In the genomic region with DNA sequence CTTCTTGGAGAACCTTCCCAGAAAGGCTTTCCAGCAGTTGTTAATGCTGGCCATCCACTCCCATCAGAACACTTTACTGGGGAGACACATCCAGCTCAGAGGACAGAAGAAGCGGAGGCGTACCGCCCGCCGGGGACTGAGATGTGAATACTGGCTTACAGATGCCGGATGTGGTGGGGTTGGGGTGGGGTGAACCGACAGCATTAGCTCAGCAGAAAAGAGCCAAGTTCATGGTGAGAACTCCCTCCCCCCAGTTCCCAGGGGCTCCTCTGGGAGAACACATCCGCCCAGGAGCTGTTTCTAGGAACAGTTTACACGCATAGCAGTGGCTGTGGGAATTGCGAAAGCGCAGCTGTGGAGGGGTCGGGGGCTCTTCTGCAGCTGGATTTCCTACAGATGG, we compare ENCODE assay signal across 7 mouse cellular contexts. TPM values are rescaled to one million over a fixed set of nuclear protein-coding genes. Genes with fewer than 3 reads are reported as not detected.
DNase-seq lines count a peak whose midpoint lies in the region; ATAC-seq lines count a peak whose summit lies in the region.

No protein-coding gene starts in this region.

- no peak overlapping the region for H3K4me3 ChIP-seq in hindbrain, embryonic 14.5 days (replicated peaks; ENCODE audit: low read length)
- no peak overlapping the region for H3K4me3 ChIP-seq in hindbrain, embryonic 11.5 days (ENCODE audit: low read depth, low read length)

- H3K36me3 ChIP-seq in hindbrain, embryonic 14.5 days (replicated peaks; ENCODE audit: control insufficient read depth, insufficient read depth), result no peaks in the 10 kb centered on the region
- no peaks in the 10 kb centered on the region for H3K36me3 ChIP-seq in hindbrain, embryonic 11.5 days (ENCODE audit: control insufficient read depth, insufficient read depth, low read length)

- no peak overlapping the region for H3K4me2 ChIP-seq in hindbrain, embryonic 14.5 days (replicated peaks)
- H3K4me2 ChIP-seq in hindbrain, embryonic 11.5 days (replicated peaks; ENCODE audit: low read depth, low read length), result no peak overlapping the region

- ATAC-seq in CD4-positive, CD25-positive, alpha-beta regulatory T cell, adult 4 months, result peak; percentile 79
- peak; percentile 66 for ATAC-seq in activated CD4-positive, CD25-positive, alpha-beta regulatory T cell, adult 4 months
- ATAC-seq in hindbrain, embryonic 14.5 days (ENCODE audit: low FRiP score), result no peak
- no peak for ATAC-seq in hindbrain, embryonic 11.5 days (ENCODE audit: low FRiP score)

- peaks cover 17% of the 10 kb centered on the region; the same call in 1 of the 2 replicates for H3K4me1 ChIP-seq in hindbrain, embryonic 14.5 days (replicated peaks; ENCODE audit: control insufficient read depth, insufficient read depth, low read length)
- peaks cover 8% of the 10 kb centered on the region for H3K4me1 ChIP-seq in hindbrain, embryonic 11.5 days (replicated peaks; ENCODE audit: control insufficient read depth, insufficient read depth, low read length)

- H3K9me3 ChIP-seq in hindbrain, embryonic 14.5 days (ENCODE audit: control insufficient read depth, low read length), result no peaks in the 10 kb centered on the region
- no peaks in the 10 kb centered on the region for H3K9me3 ChIP-seq in hindbrain, embryonic 11.5 days (ENCODE audit: control insufficient read depth, low read length)

- H3K9ac ChIP-seq in hindbrain, embryonic 14.5 days, result no peak overlapping the region
- no peak overlapping the region for H3K9ac ChIP-seq in hindbrain, embryonic 11.5 days (ENCODE audit: low read depth, low read length)

- no peaks in the 10 kb centered on the region for H3K27me3 ChIP-seq in hindbrain, embryonic 14.5 days (ENCODE audit: control insufficient read depth, insufficient read depth, low read length)
- H3K27me3 ChIP-seq in hindbrain, embryonic 11.5 days (ENCODE audit: control insufficient read depth, insufficient read depth, low read length), result no peaks in the 10 kb centered on the region; the same call in 1 of the 2 replicates

- DNase-seq in induced T-regulatory cell, adult 2 months (ENCODE audit: low read depth), result peak; percentile 70
- DNase-seq in lung, postnatal 36 days, result peak; percentile 65
- no peak for DNase-seq in layer of hippocampus, postnatal 10 days (ENCODE audit: low spot score in 2 of 2)
- no peak for DNase-seq in hindbrain, embryonic 14.5 days (ENCODE audit: low spot score)
- DNase-seq in hindbrain, embryonic 11.5 days (ENCODE audit: low spot score), result no peak

- H3K27ac ChIP-seq in hindbrain, embryonic 14.5 days, result no peak overlapping the region
- H3K27ac ChIP-seq in hindbrain, embryonic 11.5 days (ENCODE audit: low read depth, low read length), result no peak overlapping the region

- 84% methylated on average over 12 of the region's 12 CpGs for WGBS in hindbrain, embryonic 14.5 days
- 86% methylated on average over 12 of the region's 12 CpGs for WGBS in hindbrain, embryonic 11.5 days

RNA-seq across cellular contexts. Expression of a gene that starts 24.3 kb away (rescaled TPM):
- polyA plus RNA-seq in CD4-positive, CD25-positive, alpha-beta regulatory T cell, adult 4 months (2017; shearing (Covaris generic)), result 1 to 10 TPM; 2.9 to 4.1 TPM
- 1 to 10 TPM; 2.4 to 3.3 TPM for polyA plus RNA-seq in activated CD4-positive, CD25-positive, alpha-beta regulatory T cell, adult 4 months (2017; shearing (Covaris generic))
- 10 to 100 TPM; 27.3 to 28.7 TPM for total RNA-seq in layer of hippocampus, postnatal 10 days (2021)
- polyA plus RNA-seq in hindbrain, embryonic 14.5 days (2014; fragmentation: Nextera tagmentation; extraction: Ambion mirVana), result 32.0 and 35.1 TPM in 2 replicates
- 15.3 and 16.0 TPM in 2 replicates for polyA plus RNA-seq in hindbrain, embryonic 11.5 days (2014; fragmentation: Nextera tagmentation; extraction: Ambion mirVana)

RNA-seq across cellular contexts. Expression of a gene that starts 27.7 kb away (rescaled TPM):
- not detected for polyA plus RNA-seq in CD4-positive, CD25-positive, alpha-beta regulatory T cell, adult 4 months (2017; shearing (Covaris generic))
- polyA plus RNA-seq in activated CD4-positive, CD25-positive, alpha-beta regulatory T cell, adult 4 months (2017; shearing (Covaris generic)), result not detected
- total RNA-seq in layer of hippocampus, postnatal 10 days (2021), result 1 to 10 TPM; 1.2 to 2.4 TPM
- polyA plus RNA-seq in hindbrain, embryonic 14.5 days (2014; fragmentation: Nextera tagmentation; extraction: Ambion mirVana), result 1.9 and 2.5 TPM in 2 replicates
- 4.6 and 4.8 TPM in 2 replicates for polyA plus RNA-seq in hindbrain, embryonic 11.5 days (2014; fragmentation: Nextera tagmentation; extraction: Ambion mirVana)

RNA-seq across cellular contexts. Expression of a gene that starts 31.2 kb away (rescaled TPM):
- 1,000 to 10,000 TPM in 1 of 2 experiments, 100 to 1,000 TPM in 1; 937 to 1,379 TPM for polyA plus RNA-seq in CD4-positive, CD25-positive, alpha-beta regulatory T cell, adult 4 months (2017; shearing (Covaris generic))
- 1,000 to 10,000 TPM; 1,043 to 1,380 TPM for polyA plus RNA-seq in activated CD4-positive, CD25-positive, alpha-beta regulatory T cell, adult 4 months (2017; shearing (Covaris generic))
- 1,000 to 10,000 TPM; 1,016 to 1,166 TPM for total RNA-seq in layer of hippocampus, postnatal 10 days (2021)
- polyA plus RNA-seq in hindbrain, embryonic 14.5 days (2014; fragmentation: Nextera tagmentation; extraction: Ambion mirVana), result 694 and 869 TPM in 2 replicates
- 833 and 865 TPM in 2 replicates for polyA plus RNA-seq in hindbrain, embryonic 11.5 days (2014; fragmentation: Nextera tagmentation; extraction: Ambion mirVana)

Comparison
In these comparisons a context has a peak if more than half of its experiments do, and no peak if none do; other contexts are left out.
1. ATAC-seq: peak in CD4-positive, CD25-positive, alpha-beta regulatory T cell, adult 4 months (single experiment) and activated CD4-positive, CD25-positive, alpha-beta regulatory T cell, adult 4 months (single experiment); none in hindbrain, embryonic 14.5 days (single experiment) and hindbrain, embryonic 11.5 days (single experiment).
2. DNase-seq: peak in induced T-regulatory cell, adult 2 months (single experiment) and lung, postnatal 36 days (single experiment); none in layer of hippocampus, postnatal 10 days (0 of 2), hindbrain, embryonic 14.5 days (single experiment) and hindbrain, embryonic 11.5 days (single experiment).